Mouse (Mus musculus): Measurements from ENCODE around the gene Amigo3. TPM values are rescaled to one million over a fixed set of nuclear protein-coding genes. Genes with fewer than 3 reads are reported as not detected.
A peak's percentile ranks its signal among the peaks of the same experiment; 100 is the strongest.

The Amigo3 gene
- polyA plus RNA-seq, 1 experiment, result 0.24 TPM

DNA sequence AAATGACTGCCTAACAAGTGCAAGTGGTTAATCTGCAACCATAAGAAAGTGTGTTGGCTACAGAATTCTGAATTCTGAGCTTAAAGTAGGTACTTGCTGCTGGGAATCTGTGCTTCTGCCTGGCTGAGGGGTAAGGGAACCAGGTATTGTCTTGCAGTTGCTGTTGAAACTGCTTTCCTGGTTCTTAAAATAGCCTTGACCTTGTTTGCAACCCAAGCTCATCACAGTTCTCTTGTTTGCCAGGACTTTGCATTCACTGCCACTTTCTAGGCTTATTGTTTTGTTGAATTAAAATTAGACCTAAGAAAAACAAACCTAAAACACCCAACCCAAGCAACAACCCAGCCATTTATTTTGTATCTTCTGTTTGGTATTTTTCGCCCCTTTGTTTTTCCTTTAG lies 32.2 kb upstream of the Amigo3 start:
- Histone ChIP-seq H3K4me1 (ENCODE audit: control insufficient read depth, insufficient read depth, low read length) (peaks cover 3% of the 10 kb centered on the region), H3K27me3 (ENCODE audit: control insufficient read depth, insufficient read depth, low read length, poor library complexity, severe bottlenecking) (no peaks in the 10 kb centered on the region), H3K27ac (ENCODE audit: insufficient read depth, low read length) (no peak overlapping the region), H3K4me3 (ENCODE audit: low read depth, low read length) (no peak overlapping the region), H3K9ac (ENCODE audit: low read depth, poor library complexity, severe bottlenecking) (no peak overlapping the region), H3K36me3 (ENCODE audit: control insufficient read depth, insufficient read depth, low read length, poor library complexity, severe bottlenecking) (peaks cover 9% of the 10 kb centered on the region), H3K9me3 (replicated peaks; ENCODE audit: control insufficient read depth, insufficient read depth, low read length, poor library complexity, severe bottlenecking) (no peaks in the 10 kb centered on the region)
- TF ChIP-seq CTCF (IDR thresholded peaks at IDR 0.05; ENCODE audit: low read depth, low read length) (no peak), EP300 (IDR thresholded peaks at IDR 0.05; ENCODE audit: insufficient read depth, low read depth, low read length) (no peak), POLR2A (IDR thresholded peaks at IDR 0.05; ENCODE audit: insufficient read depth, low read length) (no peak)

DNA sequence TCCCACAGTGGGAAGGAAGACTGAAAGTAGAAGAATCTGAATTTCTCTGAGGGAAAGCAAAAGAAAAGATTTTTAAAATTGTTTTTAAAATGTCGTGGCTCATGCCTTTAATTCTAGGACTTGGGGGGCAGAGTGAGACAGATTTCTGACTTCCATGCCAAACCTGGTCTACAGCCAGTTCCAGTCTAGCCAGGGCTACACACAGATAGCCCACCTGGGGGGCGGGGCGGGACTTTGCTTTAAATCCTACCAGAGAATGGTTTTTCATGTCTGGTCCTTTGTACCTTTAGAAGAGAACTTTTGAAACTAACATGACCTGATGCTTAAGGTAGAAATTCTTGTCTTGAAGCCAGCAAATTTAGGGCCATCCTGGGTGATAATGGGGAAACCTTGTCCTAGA lies 29.7 kb upstream of the Amigo3 start:
- Histone ChIP-seq H3K9me3 (replicated peaks; ENCODE audit: control insufficient read depth, insufficient read depth, low read length, poor library complexity, severe bottlenecking) (no peaks in the 10 kb centered on the region), H3K4me3 (ENCODE audit: low read depth, low read length) (no peak overlapping the region), H3K4me1 (ENCODE audit: control insufficient read depth, insufficient read depth, low read length) (peaks cover 3% of the 10 kb centered on the region), H3K36me3 (ENCODE audit: control insufficient read depth, insufficient read depth, low read length, poor library complexity, severe bottlenecking) (peaks cover 17% of the 10 kb centered on the region), H3K27ac (ENCODE audit: insufficient read depth, low read length) (no peak overlapping the region), H3K27me3 (ENCODE audit: control insufficient read depth, insufficient read depth, low read length, poor library complexity, severe bottlenecking) (no peaks in the 10 kb centered on the region), H3K9ac (ENCODE audit: low read depth, poor library complexity, severe bottlenecking) (no peak overlapping the region)
- TF ChIP-seq POLR2A (IDR thresholded peaks at IDR 0.05; ENCODE audit: insufficient read depth, low read length) (no peak), CTCF (IDR thresholded peaks at IDR 0.05; ENCODE audit: low read depth, low read length) (no peak), EP300 (IDR thresholded peaks at IDR 0.05; ENCODE audit: insufficient read depth, low read depth, low read length) (no peak)

DNA sequence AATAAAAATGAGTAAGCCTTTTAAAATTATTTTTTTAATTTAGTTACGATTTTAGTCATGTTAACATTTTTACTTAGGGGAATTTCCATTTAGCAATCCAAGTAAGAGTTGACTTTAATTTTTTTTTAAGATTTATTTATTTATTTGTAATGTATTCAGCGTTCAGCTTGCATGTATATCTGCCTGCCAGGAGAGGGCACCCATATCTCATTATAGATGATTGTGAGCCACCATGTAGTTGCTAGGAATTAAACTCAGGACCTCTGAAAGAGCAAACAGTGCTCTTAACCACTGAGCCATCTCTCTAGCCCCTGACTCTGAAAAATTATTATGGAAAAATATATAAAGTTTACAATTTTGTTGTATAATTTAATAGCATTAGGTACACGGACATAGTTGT lies 26.4 kb upstream of the Amigo3 start:
- peaks cover 17% of the 10 kb centered on the region for H3K36me3 ChIP-seq (ENCODE audit: control insufficient read depth, insufficient read depth, low read length, poor library complexity, severe bottlenecking)

DNA sequence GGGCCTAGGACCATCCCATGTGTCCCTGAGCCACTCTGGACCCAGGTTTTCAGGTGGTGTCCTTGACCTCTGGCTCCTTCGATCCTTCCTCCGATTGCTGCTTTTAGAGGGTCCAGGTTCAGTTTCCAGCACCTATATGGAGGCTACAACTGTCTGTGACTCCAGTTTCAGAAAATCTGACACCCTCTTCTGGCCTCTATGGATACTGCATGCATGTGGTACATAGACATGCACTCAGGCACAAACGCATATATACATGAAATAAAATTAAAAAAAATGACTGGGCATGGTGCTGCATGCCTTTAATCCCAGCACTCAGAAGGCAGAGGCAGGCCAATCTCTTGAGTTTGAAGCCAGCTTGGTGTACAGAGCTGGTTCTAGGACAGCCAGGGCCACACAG lies 25.1 kb upstream of the Amigo3 start:
- H3K36me3 ChIP-seq (ENCODE audit: control insufficient read depth, insufficient read depth, low read length, poor library complexity, severe bottlenecking), result peaks cover 17% of the 10 kb centered on the region
- H3K4me3 ChIP-seq (ENCODE audit: low read depth, low read length), result no peak overlapping the region
- H3K9ac ChIP-seq (ENCODE audit: low read depth, poor library complexity, severe bottlenecking), result no peak overlapping the region
- no peaks in the 10 kb centered on the region for H3K27me3 ChIP-seq (ENCODE audit: control insufficient read depth, insufficient read depth, low read length, poor library complexity, severe bottlenecking)
- TF ChIP-seq POLR2A (IDR thresholded peaks at IDR 0.05; ENCODE audit: insufficient read depth, low read length) (no peak), EP300 (IDR thresholded peaks at IDR 0.05; ENCODE audit: insufficient read depth, low read depth, low read length) (no peak), CTCF (IDR thresholded peaks at IDR 0.05; ENCODE audit: low read depth, low read length) (no peak)
- H3K27ac ChIP-seq (ENCODE audit: insufficient read depth, low read length), result no peak overlapping the region
- no peaks in the 10 kb centered on the region for H3K9me3 ChIP-seq (replicated peaks; ENCODE audit: control insufficient read depth, insufficient read depth, low read length, poor library complexity, severe bottlenecking)
- no peaks in the 10 kb centered on the region for H3K4me1 ChIP-seq (ENCODE audit: control insufficient read depth, insufficient read depth, low read length)

More for the DNA sequence above, 26.4 kb upstream of the Amigo3 start:
- no peak overlapping the region for H3K9ac ChIP-seq (ENCODE audit: low read depth, poor library complexity, severe bottlenecking)
- H3K4me3 ChIP-seq (ENCODE audit: low read depth, low read length), result no peak overlapping the region
- H3K4me1 ChIP-seq (ENCODE audit: control insufficient read depth, insufficient read depth, low read length), result peaks cover 1% of the 10 kb centered on the region
- H3K27me3 ChIP-seq (ENCODE audit: control insufficient read depth, insufficient read depth, low read length, poor library complexity, severe bottlenecking), result no peaks in the 10 kb centered on the region
- TF ChIP-seq CTCF (IDR thresholded peaks at IDR 0.05; ENCODE audit: low read depth, low read length), result no peak
- H3K27ac ChIP-seq (ENCODE audit: insufficient read depth, low read length), result no peak overlapping the region
- no peaks in the 10 kb centered on the region for H3K9me3 ChIP-seq (replicated peaks; ENCODE audit: control insufficient read depth, insufficient read depth, low read length, poor library complexity, severe bottlenecking)

DNA sequence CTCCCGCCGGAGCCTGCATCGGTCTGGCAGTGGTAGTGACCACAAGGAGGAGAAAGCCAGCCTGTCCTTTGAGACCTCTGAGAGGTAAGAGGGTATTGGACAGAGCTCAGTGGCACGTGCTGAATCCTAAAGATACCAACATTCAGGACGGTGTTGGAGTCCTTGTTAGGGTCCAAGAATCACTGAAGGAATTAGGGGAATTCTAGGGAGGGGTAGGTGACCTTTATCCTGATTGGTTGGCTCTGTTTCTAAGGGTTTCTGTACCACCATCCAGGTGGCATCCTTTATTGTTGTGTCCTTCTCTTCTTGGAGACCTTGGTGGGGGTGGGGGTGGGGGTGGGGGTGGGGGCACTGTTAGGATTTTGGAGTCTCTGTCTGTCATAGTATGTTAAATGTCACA lies 20.8 kb upstream of the Amigo3 start:
- H3K9me3 ChIP-seq (replicated peaks; ENCODE audit: control insufficient read depth, insufficient read depth, low read length, poor library complexity, severe bottlenecking), result no peaks in the 10 kb centered on the region
- peak overlapping the region; percentile 79; the same call in 1 of the 2 replicates for H3K27ac ChIP-seq (ENCODE audit: insufficient read depth, low read length)
- no peak for TF ChIP-seq CTCF (IDR thresholded peaks at IDR 0.05; ENCODE audit: low read depth, low read length)
- TF ChIP-seq EP300 (IDR thresholded peaks at IDR 0.05; ENCODE audit: insufficient read depth, low read depth, low read length), result no peak
- no peak for TF ChIP-seq POLR2A (IDR thresholded peaks at IDR 0.05; ENCODE audit: insufficient read depth, low read length)
- H3K9ac ChIP-seq (ENCODE audit: low read depth, poor library complexity, severe bottlenecking), result no peak overlapping the region
- H3K4me3 ChIP-seq (ENCODE audit: low read depth, low read length), result no peak overlapping the region
- H3K36me3 ChIP-seq (ENCODE audit: control insufficient read depth, insufficient read depth, low read length, poor library complexity, severe bottlenecking), result peaks cover 5% of the 10 kb centered on the region; the same call in 1 of the 2 replicates
- H3K4me1 ChIP-seq (ENCODE audit: control insufficient read depth, insufficient read depth, low read length), result peaks cover 2% of the 10 kb centered on the region
- H3K27me3 ChIP-seq (ENCODE audit: control insufficient read depth, insufficient read depth, low read length, poor library complexity, severe bottlenecking), result no peaks in the 10 kb centered on the region

DNA sequence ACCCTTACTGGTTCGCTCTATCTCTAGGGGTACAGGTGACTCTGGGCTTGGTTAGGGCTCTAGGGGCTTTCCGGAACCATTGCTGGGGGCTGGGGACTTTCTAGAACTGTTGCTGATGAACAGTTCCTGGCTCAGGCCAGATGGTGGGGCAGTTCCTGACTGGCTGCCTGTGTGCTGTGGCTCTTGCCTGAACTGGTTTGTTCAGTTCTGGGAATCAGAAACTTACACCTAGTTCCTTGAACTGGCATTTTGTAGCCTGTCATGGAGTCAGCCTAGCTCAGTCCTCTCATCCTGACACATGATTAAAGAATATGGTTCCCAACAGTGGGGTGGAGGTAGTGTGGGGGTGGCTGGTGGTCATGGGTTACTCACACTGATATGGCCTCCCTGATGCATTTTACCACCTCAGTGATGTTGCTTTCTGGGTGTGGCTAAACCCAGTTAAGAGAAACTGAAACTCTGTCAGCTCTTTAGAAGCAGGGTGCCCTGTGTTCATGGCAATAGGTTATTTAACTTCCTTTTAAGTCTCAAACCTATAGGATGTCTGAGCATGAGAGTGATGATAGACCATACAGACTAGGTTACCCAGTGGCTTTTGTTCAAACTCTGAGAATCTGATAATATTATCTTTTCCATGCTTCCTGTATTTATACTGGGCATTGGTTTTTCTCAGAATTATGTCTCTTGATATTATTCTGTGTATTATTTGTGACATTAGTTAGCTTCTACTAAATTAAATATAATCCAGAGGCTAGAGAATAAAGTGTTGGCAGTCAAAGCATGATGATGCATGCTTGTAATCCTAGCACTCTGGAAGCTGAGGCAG lies 17.4 kb upstream of the Amigo3 start:
- H3K27ac ChIP-seq (ENCODE audit: insufficient read depth, low read length), result peak overlapping the region; percentile 30; the same call in 1 of the 2 replicates
- H3K36me3 ChIP-seq (ENCODE audit: control insufficient read depth, insufficient read depth, low read length, poor library complexity, severe bottlenecking), result no peaks in the 10 kb centered on the region
- no peak overlapping the region for H3K4me3 ChIP-seq (ENCODE audit: low read depth, low read length)
- H3K27me3 ChIP-seq (ENCODE audit: control insufficient read depth, insufficient read depth, low read length, poor library complexity, severe bottlenecking), result no peaks in the 10 kb centered on the region
- no peaks in the 10 kb centered on the region for H3K9me3 ChIP-seq (replicated peaks; ENCODE audit: control insufficient read depth, insufficient read depth, low read length, poor library complexity, severe bottlenecking)
- peaks cover 2% of the 10 kb centered on the region for H3K4me1 ChIP-seq (ENCODE audit: control insufficient read depth, insufficient read depth, low read length)
- no peak overlapping the region for H3K9ac ChIP-seq (ENCODE audit: low read depth, poor library complexity, severe bottlenecking)
- TF ChIP-seq EP300 (IDR thresholded peaks at IDR 0.05; ENCODE audit: insufficient read depth, low read depth, low read length) (0 out of 2 replicates have a peak, but pooled peaks have one; percentile 58), POLR2A (IDR thresholded peaks at IDR 0.05; ENCODE audit: insufficient read depth, low read length) (no peak), CTCF (IDR thresholded peaks at IDR 0.05; ENCODE audit: low read depth, low read length) (peak; percentile 53)
